Comparison of ENCODE assay signal across 15 mouse cellular contexts in genomic region chr4:137492563-137492962, GRCm38 (mm10). TPM values are rescaled to one million over a fixed set of nuclear protein-coding genes. Genes with fewer than 3 reads are reported as not detected.
DNase-seq lines count a peak whose midpoint lies in the region; ATAC-seq and TF ChIP-seq lines count a peak whose summit lies in the region.
"Had no signal": no experiment of that assay in that cellular context is flagged by ENCODE, and none has a peak within 500 bp of the region (broad histone marks: within the 10 kb centered on the region; RNA-seq: fewer than 3 reads in every experiment).

No protein-coding gene starts in this region.

- WGBS in heart, embryonic 10.5 days: 75% methylated on average over 11 of the region's 11 CpGs
- 72% methylated on average over 11 of the region's 11 CpGs for WGBS in heart, embryonic 15.5 days

- no peak overlapping the region for H3K4me2 ChIP-seq in heart, embryonic 15.5 days

- no peaks in the 10 kb centered on the region for H3K27me3 ChIP-seq in heart, embryonic 10.5 days (ENCODE audit: insufficient read depth, poor library complexity, severe bottlenecking)
- no peaks in the 10 kb centered on the region for H3K27me3 ChIP-seq in E14TG2a.4 (ENCODE audit: insufficient read depth, low read length)
- no peaks in the 10 kb centered on the region for H3K27me3 ChIP-seq in heart, embryonic 15.5 days

- DNase-seq in adrenal gland, postnatal 14 days: peak; percentile 77
- no peak for DNase-seq in adrenal gland, adult 18-20 months (ENCODE audit: low spot score in 2 of 2)
- no peak for DNase-seq in heart, embryonic 10.5 days (ENCODE audit: low spot score)
- no peak for DNase-seq in heart, postnatal 10 days
- DNase-seq in left cerebral cortex, postnatal 4 days: no peak
- DNase-seq in frontal cortex, postnatal 14 days (ENCODE audit: low spot score in 2 of 2): no peak
- DNase-seq: liver, postnatal 0 days; thymus, adult 2 months had no signal

- H3K36me3 ChIP-seq in heart, embryonic 10.5 days: peaks cover 14% of the 10 kb centered on the region; the same call in 1 of the 2 replicates
- peaks cover 54% of the 10 kb centered on the region for H3K36me3 ChIP-seq in E14TG2a.4 (ENCODE audit: insufficient read depth, low read length)
- no peaks in the 10 kb centered on the region for H3K36me3 ChIP-seq in heart, embryonic 15.5 days
- H3K36me3 ChIP-seq: G1E; midbrain, embryonic 10.5 days had no signal

- TF ChIP-seq CTCF in E14TG2a.4 (conservative IDR thresholded peaks at IDR 0.05; ENCODE audit: low read length): no peak

- H3K9ac ChIP-seq in heart, embryonic 15.5 days: no peak overlapping the region
- H3K9ac ChIP-seq: liver, postnatal 0 days had no signal

- H3K4me1 ChIP-seq in heart, embryonic 10.5 days: peaks cover 86% of the 10 kb centered on the region
- H3K4me1 ChIP-seq in E14TG2a.4 (replicated peaks; ENCODE audit: low read depth, low read length): peaks cover 91% of the 10 kb centered on the region
- H3K4me1 ChIP-seq in heart, embryonic 15.5 days (replicated peaks): peaks cover 89% of the 10 kb centered on the region

- H3K4me3 ChIP-seq in heart, embryonic 10.5 days: no peak overlapping the region
- H3K4me3 ChIP-seq in E14TG2a.4 (replicated peaks; ENCODE audit: low read length): 0 out of 2 replicates have a peak overlapping the region, but pooled peaks have one; percentile 13
- H3K4me3 ChIP-seq in heart, embryonic 15.5 days: no peak overlapping the region
- H3K4me3 ChIP-seq: midbrain, embryonic 10.5 days had no signal

- H3K27ac ChIP-seq in heart, embryonic 10.5 days: peak overlapping the region; percentile 89
- peak overlapping the region; percentile 96 for H3K27ac ChIP-seq in heart, embryonic 15.5 days
- H3K27ac ChIP-seq: midbrain, embryonic 10.5 days had no signal

- no peak for ATAC-seq in heart, embryonic 15.5 days (replicated peaks; ENCODE audit: insufficient number of reproducible peaks, insufficient read depth, low FRiP score, low read depth)
- ATAC-seq: activated CD4-positive, CD25-positive, alpha-beta regulatory T cell, adult 4 months; liver, postnatal 0 days had no signal

- intact Hi-C loops in heart, postnatal 10 days (cut with DNase I): no loop called here
- intact Hi-C loops in left cerebral cortex, postnatal 4 days (cut with DNase I): no loop called here

- H3K9me3 ChIP-seq in heart, embryonic 10.5 days: no peaks in the 10 kb centered on the region
- no peaks in the 10 kb centered on the region for H3K9me3 ChIP-seq in E14TG2a.4 (ENCODE audit: low read length)
- no peaks in the 10 kb centered on the region for H3K9me3 ChIP-seq in heart, embryonic 15.5 days (replicated peaks)
- H3K9me3 ChIP-seq: G1E; midbrain, embryonic 10.5 days had no signal

RNA-seq across cellular contexts. Expression of gene Hspg2, which starts 24.0 kb away (rescaled TPM):
- 230 and 242 TPM in 2 replicates for total RNA-seq in adrenal gland, postnatal 14 days (2021)
- total RNA-seq in adrenal gland, adult 18-20 months (2021): 100 to 1,000 TPM in 1 of 2 experiments, 10 to 100 TPM in 1; 79.7 to 122 TPM
- 52.0 and 58.9 TPM in 2 replicates for polyA plus RNA-seq in heart, embryonic 10.5 days (2016; fragmentation: Nextera tagmentation; extraction: Ambion mirVana)
- total RNA-seq in heart, postnatal 10 days (2021): 100 to 1,000 TPM; 524 to 560 TPM
- 41.3 and 56.3 TPM in 2 replicates for polyA plus RNA-seq in heart, embryonic 15.5 days (2015; fragmentation: Nextera tagmentation; extraction: Ambion mirVana)
- 10 to 100 TPM; 14.9 to 15.0 TPM for total RNA-seq in left cerebral cortex, postnatal 4 days (2021)
- polyA plus RNA-seq: activated CD4-positive, CD25-positive, alpha-beta regulatory T cell, adult 4 months; G1E had no signal

RNA-seq across cellular contexts. Expression of gene 1700013G24Rik, which starts 39.5 kb away (rescaled TPM):
- total RNA-seq in adrenal gland, postnatal 14 days (2021): not detected in 2 replicates
- not detected for total RNA-seq in adrenal gland, adult 18-20 months (2021)
- not detected in 2 replicates for polyA plus RNA-seq in heart, embryonic 10.5 days (2016; fragmentation: Nextera tagmentation; extraction: Ambion mirVana)
- not detected for total RNA-seq in heart, postnatal 10 days (2021)
- not detected in 2 replicates for polyA plus RNA-seq in heart, embryonic 15.5 days (2015; fragmentation: Nextera tagmentation; extraction: Ambion mirVana)
- not detected for total RNA-seq in left cerebral cortex, postnatal 4 days (2021)
- polyA plus RNA-seq: activated CD4-positive, CD25-positive, alpha-beta regulatory T cell, adult 4 months; cortical plate, adult 2 months; G1E; liver, postnatal 0 days; midbrain, embryonic 10.5 days; neural tube, embryonic 11.5 days had no signal

Comparison
In these comparisons a context has a peak if more than half of its experiments do, and no peak if none do; other contexts are left out.
1. RNA of gene Hspg2, which starts 24.0 kb away (total RNA-seq): 524 to 560 TPM in heart, postnatal 10 days, 230 to 242 TPM in adrenal gland, postnatal 14 days and 79.7 to 122 TPM in adrenal gland, adult 18-20 months; 14.9 to 15.0 TPM in left cerebral cortex, postnatal 4 days; every median in the first group is over 4 times any median in the second.